Mouse (Mus musculus) forebrain, embryonic 10.5 days (tissue): Measurements from ENCODE around the gene Tgfbr2. TPM values are rescaled to one million over a fixed set of nuclear protein-coding genes. Genes with fewer than 3 reads are reported as not detected.

ENCODE experiments used
- DNase-seq: peaks from one replicate; pipeline ENCODE4 v3.0.0-alpha.2; 2017; ENCODE audit warnings: low spot score; ENCODE audit errors: extremely low spot score
- H3K27ac ChIP-seq: fragments of 300-500 bp; sonication (generic); 2 replicates; pipeline ENCODE4 v1.5.1; 2016; ENCODE audit warnings: mild to moderate bottlenecking
- H3K27me3 ChIP-seq: fragments of 300-500 bp; sonication (generic); 2 replicates; pipeline ENCODE4 v1.6.1; 2016; ENCODE audit warnings: mild to moderate bottlenecking; ENCODE audit not compliant: poor library complexity, severe bottlenecking
- H3K36me3 ChIP-seq: fragments of 300-500 bp; sonication (generic); replicated peaks from 2 replicates; pipeline ENCODE4 v1.6.1; 2016; ENCODE audit warnings: mild to moderate bottlenecking, moderate library complexity
- H3K4me1 ChIP-seq: fragments of 300-500 bp; sonication (generic); 2 replicates; pipeline ENCODE4 v1.6.1; 2016
- H3K4me3 ChIP-seq: fragments of 300-500 bp; sonication (generic); 2 replicates; pipeline ENCODE4 v1.5.1; 2016; ENCODE audit warnings: mild to moderate bottlenecking, moderate library complexity
- H3K9me3 ChIP-seq: fragments of 300-500 bp; sonication (generic); 2 replicates; pipeline ENCODE4 v1.6.1; 2016; ENCODE audit warnings: mild to moderate bottlenecking, moderate library complexity
- WGBS: fragments of 180-500 bp; shearing (Covaris S2); methylation state at CpG from one replicate; pipeline ENCODE4 v1.1.7; 2016; 5-methylcytosine and 5-hydroxymethylcytosine counted together
- polyA plus RNA-seq: library from polyadenylated mRNA; unstranded; fragments of >200 nt; fragmentation: Nextera tagmentation; extraction: Ambion mirVana; gene quantifications from 2 replicates; pipeline ENCODE4 v1.2.1, GENCODE M21; 2016

Tgfbr2 gene
- polyA plus RNA-seq, result 5.2 and 5.5 TPM in 2 replicates

- peak within 1 kb of the TSS; percentile 83 for H3K4me3 ChIP-seq
- under 1% methylated on average over 90 of the region's 90 CpGs for WGBS
Measured at GRCm38 (mm10) chr9:116174481-116175461, at the start of gene Tgfbr2. Tgfbr2 (minus strand) TSS chr9:116175360.

DNA sequence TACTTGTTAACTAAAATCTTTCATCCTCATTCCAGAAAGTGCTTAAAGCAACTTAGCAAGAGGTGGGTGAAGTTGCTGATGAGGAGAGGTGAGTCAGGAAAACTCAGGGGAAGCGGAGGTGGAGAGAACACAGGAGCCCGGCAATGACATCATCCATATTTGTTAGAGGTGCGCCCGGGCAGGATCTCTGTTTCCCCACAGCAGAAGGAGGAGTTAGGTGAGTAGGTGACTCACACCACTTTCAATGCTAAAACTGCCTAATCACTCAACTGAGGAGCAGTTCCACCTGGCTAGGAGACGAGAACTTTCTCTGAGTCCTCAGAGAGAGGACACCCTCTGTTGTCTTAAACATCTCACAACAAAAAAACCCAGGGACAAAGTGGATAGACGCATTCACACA lies 48.2 kb upstream of the Tgfbr2 start:
- WGBS, result 83% methylated on average over 6 of the region's 6 CpGs
- no peak for DNase-seq
- H3K4me1 ChIP-seq, result peaks cover 9% of the 10 kb centered on the region

More at GRCm38 (mm10) chr9:116174481-116175461, at the start of gene Tgfbr2:
- DNase-seq, result peak; percentile 65
- H3K27ac ChIP-seq, result peak within 1 kb of the TSS; percentile 89
- no peaks in the 10 kb centered on the region for H3K9me3 ChIP-seq
- peaks cover 41% of the 10 kb centered on the region for H3K27me3 ChIP-seq
- peaks cover 24% of the 10 kb centered on the region for H3K4me1 ChIP-seq
- H3K36me3 ChIP-seq, result no peaks in the 10 kb centered on the region

GRCm38 (mm10) chr9:116222643-116223042 lies 47.5 kb upstream of the Tgfbr2 start:
- DNase-seq, result no peak
- Histone ChIP-seq H3K27me3 (no peaks in the 10 kb centered on the region), H3K9me3 (no peaks in the 10 kb centered on the region), H3K4me3 (no peak overlapping the region), H3K36me3 (no peaks in the 10 kb centered on the region), H3K27ac (no peak overlapping the region), H3K4me1 (peaks cover 9% of the 10 kb centered on the region)
- 94% methylated on average over 5 of the region's 5 CpGs for WGBS

More for the DNA sequence above, 48.2 kb upstream of the Tgfbr2 start:
- Histone ChIP-seq H3K27ac (no peak overlapping the region), H3K27me3 (no peaks in the 10 kb centered on the region), H3K4me3 (no peak overlapping the region), H3K9me3 (no peaks in the 10 kb centered on the region), H3K36me3 (no peaks in the 10 kb centered on the region)

DNA sequence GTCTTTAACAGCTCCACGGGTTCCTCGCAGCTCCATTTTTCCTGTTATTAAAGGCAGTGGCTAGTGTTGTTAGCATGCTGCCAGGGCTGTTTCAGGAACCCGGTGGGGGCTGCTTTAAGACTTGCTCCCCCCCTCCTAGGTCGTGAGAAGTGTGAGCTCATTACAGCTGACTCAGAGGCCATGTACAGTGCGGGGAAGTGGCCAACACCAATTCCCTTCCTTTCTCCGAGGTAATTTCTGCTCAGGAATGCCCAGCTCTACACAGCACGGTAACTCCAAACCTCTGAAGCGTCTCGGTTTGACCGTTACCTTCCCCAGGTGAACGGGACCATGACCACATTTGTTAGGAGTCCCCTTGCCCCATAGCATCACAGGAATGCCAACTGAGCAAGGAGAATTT lies 46.8 kb upstream of the Tgfbr2 start:
- DNase-seq, result no peak
- H3K9me3 ChIP-seq, result no peaks in the 10 kb centered on the region
- no peaks in the 10 kb centered on the region for H3K36me3 ChIP-seq
- no peak overlapping the region for H3K27ac ChIP-seq
- 87% methylated on average over 11 of the region's 11 CpGs for WGBS
- H3K4me1 ChIP-seq, result peaks cover 9% of the 10 kb centered on the region
- H3K4me3 ChIP-seq, result no peak overlapping the region
- no peaks in the 10 kb centered on the region for H3K27me3 ChIP-seq

DNA sequence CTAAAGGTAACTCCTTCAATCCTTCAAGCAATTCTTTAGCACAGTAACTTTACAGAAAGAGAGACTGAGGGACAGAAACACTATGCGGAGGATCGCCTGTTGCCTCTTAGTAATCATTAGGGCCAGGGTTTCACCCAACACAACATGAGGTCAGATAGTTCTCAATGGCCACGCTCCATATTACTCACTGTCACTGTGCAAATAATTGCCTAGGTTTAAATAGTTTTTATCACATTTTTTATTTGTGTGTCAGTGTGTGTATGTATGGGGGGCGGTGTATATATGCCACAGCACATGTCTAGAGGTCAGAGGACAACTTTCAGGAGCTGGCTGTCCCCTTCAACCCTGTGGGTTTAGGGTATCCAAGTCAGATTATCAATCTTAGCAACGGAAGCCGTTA lies 46.4 kb upstream of the Tgfbr2 start:
- Histone ChIP-seq H3K27ac (no peak overlapping the region), H3K4me3 (no peak overlapping the region), H3K9me3 (no peaks in the 10 kb centered on the region), H3K27me3 (no peaks in the 10 kb centered on the region), H3K4me1 (peaks cover 9% of the 10 kb centered on the region), H3K36me3 (no peaks in the 10 kb centered on the region)
- DNase-seq, result no peak
- WGBS, result 93% methylated on average over 6 of the region's 6 CpGs

GRCm38 (mm10) chr9:116220616-116221015 lies 45.5 kb upstream of the Tgfbr2 start:
- DNase-seq, result no peak
- 94% methylated on average over 6 of the region's 6 CpGs for WGBS
- Histone ChIP-seq H3K27me3 (no peaks in the 10 kb centered on the region), H3K4me3 (no peak overlapping the region), H3K36me3 (no peaks in the 10 kb centered on the region), H3K27ac (no peak overlapping the region), H3K9me3 (no peaks in the 10 kb centered on the region), H3K4me1 (peaks cover 9% of the 10 kb centered on the region)

DNA sequence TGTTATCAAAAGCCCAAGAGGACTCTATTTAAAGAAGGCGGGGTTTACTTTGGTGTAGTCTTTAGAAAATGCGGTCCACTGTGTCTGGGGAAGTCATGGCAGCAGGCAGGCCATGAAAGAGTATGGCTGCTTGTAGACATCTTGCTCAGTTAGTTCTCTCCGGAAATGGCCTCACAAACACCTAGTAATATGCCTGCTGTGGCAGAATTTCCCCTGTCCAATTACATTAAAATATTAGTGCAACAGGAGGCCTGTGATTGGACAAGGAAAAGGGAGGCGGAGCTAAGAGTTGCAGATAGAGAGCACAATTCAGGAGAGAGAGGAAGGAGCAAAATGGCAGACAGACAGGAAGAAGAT lies 45.0 kb upstream of the Tgfbr2 start:
- DNase-seq, result no peak
- Histone ChIP-seq H3K4me1 (peaks cover 9% of the 10 kb centered on the region), H3K4me3 (no peak overlapping the region), H3K9me3 (no peaks in the 10 kb centered on the region), H3K27ac (no peak overlapping the region), H3K27me3 (no peaks in the 10 kb centered on the region), H3K36me3 (no peaks in the 10 kb centered on the region)
- 87% methylated on average over 4 of the region's 4 CpGs for WGBS

DNA sequence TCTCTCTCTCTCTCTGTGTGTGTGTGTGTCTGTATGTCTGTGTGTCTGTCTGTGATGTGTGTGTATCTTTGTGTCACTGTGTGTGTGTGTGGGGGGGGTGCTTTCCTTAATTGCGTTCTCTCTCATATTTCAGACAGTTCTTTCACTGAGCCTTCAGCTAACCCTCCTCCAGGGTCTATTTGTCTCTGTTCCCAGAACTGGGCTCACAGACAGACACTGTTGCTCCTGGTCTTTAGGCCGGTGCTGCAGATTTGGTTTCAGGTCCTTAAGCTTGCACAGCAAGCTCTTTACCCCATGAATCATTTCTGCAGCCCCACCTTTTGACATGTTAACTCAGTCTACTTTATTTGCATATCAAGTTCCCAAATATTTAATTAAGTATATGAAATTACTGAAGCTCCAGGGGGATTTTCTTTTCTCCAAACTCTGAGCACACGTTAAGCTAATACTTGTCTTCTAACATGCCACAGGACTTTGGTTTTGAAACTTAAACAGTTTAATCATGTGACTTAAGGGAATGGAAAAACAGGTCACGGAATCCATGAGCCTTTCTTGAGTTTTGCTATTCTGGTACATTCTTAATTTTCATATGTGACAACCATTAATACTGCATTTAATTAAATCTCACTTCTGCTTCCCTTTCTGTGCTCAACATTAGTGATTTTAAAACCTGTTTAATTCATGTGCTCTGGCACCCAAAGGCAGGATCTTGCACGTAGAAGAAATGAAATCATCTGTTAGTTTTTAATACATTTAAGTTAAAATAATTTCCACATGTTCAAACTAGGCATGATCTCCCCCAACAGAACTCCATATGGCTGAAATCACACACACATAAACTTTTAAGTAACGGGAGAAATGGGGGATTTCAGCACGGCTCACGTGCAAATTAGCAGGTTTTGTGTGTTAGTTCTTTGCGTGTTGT lies 44.3 kb upstream of the Tgfbr2 start:
- H3K36me3 ChIP-seq, result no peaks in the 10 kb centered on the region
- 84% methylated on average over 9 of the region's 9 CpGs for WGBS
- no peaks in the 10 kb centered on the region for H3K9me3 ChIP-seq
- H3K27me3 ChIP-seq, result no peaks in the 10 kb centered on the region
- no peak for DNase-seq
- no peak overlapping the region for H3K4me3 ChIP-seq
- peak overlapping the region; percentile 35; the same call in 1 of the 2 replicates for H3K27ac ChIP-seq
- H3K4me1 ChIP-seq, result peaks cover 11% of the 10 kb centered on the region

- Histone ChIP-seq H3K27me3 (no peaks in the 10 kb centered on the region), H3K36me3 (no peaks in the 10 kb centered on the region), H3K27ac (peak overlapping the region; percentile 35; the same call in 1 of the 2 replicates), H3K4me1 (peaks cover 18% of the 10 kb centered on the region), H3K4me3 (no peak overlapping the region), H3K9me3 (no peaks in the 10 kb centered on the region)
- DNase-seq, result no peak
- WGBS, result 66% methylated on average over 4 of the region's 4 CpGs
Measured at GRCm38 (mm10) chr9:116218780-116219179, 43.6 kb upstream of the Tgfbr2 start.

DNA sequence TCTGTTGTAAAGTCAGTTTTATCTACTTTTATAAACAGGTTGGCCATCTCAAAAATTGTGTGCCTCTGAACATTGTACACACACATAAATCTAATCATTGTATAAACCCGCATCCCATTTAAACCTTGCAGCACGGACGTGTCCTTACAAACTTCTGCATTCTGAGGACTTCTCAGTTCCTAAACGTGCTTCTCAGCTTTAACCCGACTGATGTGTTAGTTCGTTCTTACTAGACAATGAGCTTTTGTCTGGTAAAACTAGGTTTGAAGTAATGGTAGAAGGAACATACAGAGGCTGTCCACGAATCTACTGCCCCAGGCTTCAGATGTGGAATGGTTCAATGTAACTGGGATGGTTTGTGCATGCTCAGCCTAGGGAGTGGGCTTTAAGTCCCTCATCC lies 41.9 kb upstream of the Tgfbr2 start:
- Histone ChIP-seq H3K4me3 (no peak overlapping the region), H3K9me3 (no peaks in the 10 kb centered on the region), H3K27ac (no peak overlapping the region), H3K36me3 (no peaks in the 10 kb centered on the region), H3K4me1 (peaks cover 34% of the 10 kb centered on the region), H3K27me3 (no peaks in the 10 kb centered on the region)
- no peak for DNase-seq
- WGBS, result 85% methylated on average over 7 of the region's 7 CpGs

- Histone ChIP-seq H3K4me1 (peaks cover 34% of the 10 kb centered on the region), H3K27ac (no peak overlapping the region), H3K9me3 (no peaks in the 10 kb centered on the region), H3K36me3 (no peaks in the 10 kb centered on the region), H3K4me3 (no peak overlapping the region), H3K27me3 (no peaks in the 10 kb centered on the region)
- 91% methylated on average over 10 of the region's 10 CpGs for WGBS
- no peak for DNase-seq
Measured at GRCm38 (mm10) chr9:116216677-116217076, 41.5 kb upstream of the Tgfbr2 start.

GRCm38 (mm10) chr9:116214296-116214695 lies 39.1 kb upstream of the Tgfbr2 start:
- WGBS, result 86% methylated on average over 6 of the region's 6 CpGs
- no peak for DNase-seq
- H3K27me3 ChIP-seq, result no peaks in the 10 kb centered on the region
- H3K4me3 ChIP-seq, result no peak overlapping the region
- H3K36me3 ChIP-seq, result no peaks in the 10 kb centered on the region
- H3K9me3 ChIP-seq, result no peaks in the 10 kb centered on the region
- no peak overlapping the region for H3K27ac ChIP-seq
- H3K4me1 ChIP-seq, result peaks cover 33% of the 10 kb centered on the region
